Mouse (Mus musculus) midbrain, embryonic 13.5 days (tissue): ENCODE results near the gene Syne4. TPM values are rescaled to one million over a fixed set of nuclear protein-coding genes. Genes with fewer than 3 reads are reported as not detected.

ENCODE experiments used
- ATAC-seq: fragments of 200-750 bp; cut with Nextera tagmentation; 2 replicates; pipeline ENCODE4 v1.8.0; 2017; ENCODE audit warnings: mild to moderate bottlenecking, moderate TSS enrichment, moderate library complexity
- H3K27ac ChIP-seq: fragments of 300-500 bp; sonication (generic); 2 replicates; pipeline ENCODE4 v1.5.1; 2015; ENCODE audit warnings: inconsistent platforms, mild to moderate bottlenecking, moderate library complexity
- H3K27me3 ChIP-seq: fragments of 300-500 bp; sonication (generic); 2 replicates; pipeline ENCODE4 v1.6.1; 2015; ENCODE audit warnings: mild to moderate bottlenecking, inconsistent platforms
- H3K36me3 ChIP-seq: fragments of 300-500 bp; sonication (generic); 2 replicates; pipeline ENCODE4 v1.6.1; 2015; ENCODE audit warnings: mild to moderate bottlenecking, inconsistent platforms
- H3K4me1 ChIP-seq: fragments of 300-500 bp; sonication (generic); replicated peaks from 2 replicates; pipeline ENCODE4 v1.6.1; 2015; ENCODE audit warnings: inconsistent platforms
- H3K4me2 ChIP-seq: fragments of 300-500 bp; sonication (generic); replicated peaks from 2 replicates; pipeline ENCODE4 v1.6.1; 2015; ENCODE audit warnings: moderate library complexity, mild to moderate bottlenecking, inconsistent platforms
- H3K4me3 ChIP-seq: fragments of 300-500 bp; sonication (generic); replicated peaks from 2 replicates; pipeline ENCODE4 v1.5.1; 2015; ENCODE audit warnings: mild to moderate bottlenecking, inconsistent platforms
- H3K9ac ChIP-seq: fragments of 300-500 bp; sonication (generic); replicated peaks from 2 replicates; pipeline ENCODE4 v1.6.1; 2015; ENCODE audit warnings: mild to moderate bottlenecking, inconsistent platforms
- H3K9me3 ChIP-seq: fragments of 300-500 bp; sonication (generic); 2 replicates; pipeline ENCODE4 v1.6.1; 2016; ENCODE audit warnings: mild to moderate bottlenecking, inconsistent platforms
- WGBS: fragments of 180-500 bp; shearing (Covaris S2); methylation state at CpG from one replicate; pipeline ENCODE4 v1.1.7; 2015; 5-methylcytosine and 5-hydroxymethylcytosine counted together
- polyA plus RNA-seq: library from polyadenylated mRNA; unstranded; fragments of >200 nt; fragmentation: Nextera tagmentation; extraction: Ambion mirVana; gene quantifications from 2 replicates; pipeline ENCODE4 v1.2.1, GENCODE M21; 2015

Gene Syne4
- polyA plus RNA-seq, 1 experiment from 2014 or later, result 10.8 TPM

- Histone ChIP-seq H3K36me3 (no peaks in the 10 kb centered on the region), H3K4me2 (no peak overlapping the region), H3K4me3 (no peak overlapping the region), H3K9me3 (no peaks in the 10 kb centered on the region), H3K27ac (no peak overlapping the region), H3K4me1 (peaks cover 21% of the 10 kb centered on the region), H3K9ac (no peak overlapping the region), H3K27me3 (peaks cover 37% of the 10 kb centered on the region)
- WGBS, result 78% methylated on average over 6 of the region's 6 CpGs
- no peak for ATAC-seq
These were observed 21.1 kb downstream of the Syne4 start for GRCm38 (mm10) chr7:30335688-30336087.

GRCm38 (mm10) chr7:30336384-30336783 lies 21.8 kb downstream of the Syne4 start:
- ATAC-seq, result peak; percentile 43; the same call in 1 of the 2 replicates
- no peak overlapping the region for H3K4me2 ChIP-seq
- peaks cover 37% of the 10 kb centered on the region for H3K27me3 ChIP-seq
- H3K4me1 ChIP-seq, result peaks cover 17% of the 10 kb centered on the region
- no peak overlapping the region for H3K27ac ChIP-seq
- H3K9me3 ChIP-seq, result no peaks in the 10 kb centered on the region
- WGBS, result 3% methylated on average over 9 of the region's 9 CpGs
- H3K4me3 ChIP-seq, result no peak overlapping the region
- H3K36me3 ChIP-seq, result no peaks in the 10 kb centered on the region
- no peak overlapping the region for H3K9ac ChIP-seq

DNA sequence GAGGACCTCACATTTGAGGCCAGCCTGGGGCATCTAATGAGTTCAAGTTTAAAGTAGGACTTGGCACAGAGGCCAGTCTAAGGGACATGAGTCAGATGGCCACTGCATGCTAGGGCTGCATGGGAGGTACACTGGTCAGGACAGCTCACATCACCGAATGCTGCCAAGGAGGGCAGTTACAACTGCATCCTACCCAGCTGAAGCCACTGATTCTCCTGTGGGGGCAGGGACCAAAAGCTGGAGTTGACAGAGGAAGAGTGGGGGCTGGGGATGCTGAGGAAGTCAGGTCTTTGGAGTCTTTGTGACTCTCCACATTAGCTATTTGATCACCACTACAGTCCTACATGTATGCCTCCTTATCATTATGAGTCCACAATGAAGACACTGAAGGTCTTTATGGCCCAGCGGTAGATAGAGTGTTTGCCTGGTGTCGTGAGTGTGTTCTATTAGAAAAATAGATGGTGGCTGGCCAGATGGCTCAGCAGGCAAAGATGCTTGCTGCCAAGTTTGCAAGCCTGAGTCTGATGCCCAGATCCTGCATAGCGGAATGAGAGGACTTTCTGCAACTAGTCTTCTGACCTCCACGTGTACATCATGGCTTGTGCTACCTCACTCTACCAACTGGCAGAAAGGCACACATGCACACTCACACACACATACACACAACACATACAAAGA lies 25.0 kb downstream of the Syne4 start:
- Histone ChIP-seq H3K36me3 (no peaks in the 10 kb centered on the region), H3K4me2 (no peak overlapping the region), H3K27ac (no peak overlapping the region), H3K9me3 (no peaks in the 10 kb centered on the region), H3K9ac (no peak overlapping the region), H3K4me1 (no peaks in the 10 kb centered on the region), H3K27me3 (peaks cover 37% of the 10 kb centered on the region), H3K4me3 (no peak overlapping the region)
- WGBS, result 73% methylated on average over 5 of the region's 5 CpGs
- ATAC-seq, result no peak

- WGBS, result 27% methylated on average over 21 of the region's 21 CpGs
- Histone ChIP-seq H3K4me3 (no peak overlapping the region), H3K27me3 (peaks cover 64% of the 10 kb centered on the region), H3K4me1 (peaks cover 6% of the 10 kb centered on the region), H3K9ac (no peak overlapping the region), H3K4me2 (no peak overlapping the region), H3K9me3 (no peaks in the 10 kb centered on the region), H3K36me3 (no peaks in the 10 kb centered on the region), H3K27ac (no peak overlapping the region)
- ATAC-seq, result no peak
These were observed 32.2 kb downstream of the Syne4 start for GRCm38 (mm10) chr7:30346635-30347379.

GRCm38 (mm10) chr7:30347828-30348227 lies 33.2 kb downstream of the Syne4 start:
- H3K9ac ChIP-seq, result 0 out of 2 replicates have a peak overlapping the region, but pooled peaks have one; percentile 25
- no peaks in the 10 kb centered on the region for H3K9me3 ChIP-seq
- no peak overlapping the region for H3K4me3 ChIP-seq
- H3K4me2 ChIP-seq, result peak overlapping the region; percentile 45
- WGBS, result 2% methylated on average over 30 of the region's 30 CpGs
- peak; percentile 66 for ATAC-seq
- no peaks in the 10 kb centered on the region for H3K36me3 ChIP-seq
- no peak overlapping the region for H3K27ac ChIP-seq
- peaks cover 6% of the 10 kb centered on the region for H3K4me1 ChIP-seq
- H3K27me3 ChIP-seq, result peaks cover 57% of the 10 kb centered on the region

DNA sequence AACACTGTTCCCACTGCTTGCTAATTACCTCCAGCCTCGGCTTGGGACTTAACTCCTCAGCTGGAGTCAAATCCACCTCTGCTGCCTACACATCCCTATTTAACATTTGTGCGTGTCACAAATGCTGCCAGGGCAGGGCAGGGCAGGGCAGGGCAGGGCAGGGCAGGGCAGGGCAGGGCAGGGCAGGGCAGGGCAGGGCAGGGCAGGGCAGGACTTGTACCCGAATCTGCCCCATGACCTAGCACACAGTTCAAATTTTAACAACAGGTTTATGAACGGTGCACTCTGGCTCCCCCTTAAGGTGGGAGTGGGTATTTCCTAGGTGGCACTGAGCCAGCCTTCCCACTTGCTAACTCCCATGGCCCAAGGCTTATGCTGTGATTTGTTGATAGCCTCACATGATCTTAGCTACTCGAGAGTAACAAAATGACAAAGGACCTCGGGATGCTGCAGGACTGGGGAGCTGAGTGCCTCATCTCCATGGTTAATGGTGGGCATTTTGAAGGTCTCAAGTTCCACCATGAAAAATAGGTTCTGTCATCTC lies 38.7 kb downstream of the Syne4 start:
- no peak overlapping the region for H3K27ac ChIP-seq
- no peaks in the 10 kb centered on the region for H3K9me3 ChIP-seq
- no peak overlapping the region for H3K4me2 ChIP-seq
- peaks cover 34% of the 10 kb centered on the region for H3K4me1 ChIP-seq
- 19% methylated on average over 6 of the region's 6 CpGs for WGBS
- ATAC-seq, result peak; percentile 62; the same call in 1 of the 2 replicates
- H3K27me3 ChIP-seq, result peaks cover 26% of the 10 kb centered on the region
- H3K9ac ChIP-seq, result no peak overlapping the region
- peaks cover 37% of the 10 kb centered on the region for H3K36me3 ChIP-seq
- H3K4me3 ChIP-seq, result no peak overlapping the region

DNA sequence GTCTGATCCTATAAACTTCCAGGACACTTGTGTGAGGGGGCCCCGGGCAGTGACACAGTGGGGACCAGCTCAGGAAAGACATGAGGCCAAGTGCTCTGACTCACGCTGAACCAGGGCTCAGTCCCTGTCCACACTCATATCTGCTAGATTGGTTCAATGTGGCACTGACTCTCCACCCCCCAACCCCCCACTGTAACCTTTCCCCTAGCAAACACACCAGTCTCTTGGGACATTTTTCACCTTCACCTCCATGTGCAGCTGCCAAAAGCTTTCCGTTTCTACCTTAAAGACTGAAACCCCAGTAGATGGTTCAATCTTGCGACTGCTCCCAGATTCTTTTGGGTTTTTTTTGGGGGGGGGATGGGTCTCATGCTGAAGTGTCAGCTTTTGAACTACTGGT lies 39.5 kb downstream of the Syne4 start:
- Histone ChIP-seq H3K4me3 (no peak overlapping the region), H3K36me3 (peaks cover 38% of the 10 kb centered on the region), H3K4me1 (peaks cover 41% of the 10 kb centered on the region), H3K4me2 (no peak overlapping the region), H3K27me3 (peaks cover 19% of the 10 kb centered on the region; the same call in 1 of the 2 replicates), H3K9ac (no peak overlapping the region), H3K27ac (no peak overlapping the region), H3K9me3 (no peaks in the 10 kb centered on the region)
- 0 out of 2 replicates have a peak, but pooled peaks have one; percentile 28 for ATAC-seq
- 72% methylated on average over 4 of the region's 4 CpGs for WGBS

DNA sequence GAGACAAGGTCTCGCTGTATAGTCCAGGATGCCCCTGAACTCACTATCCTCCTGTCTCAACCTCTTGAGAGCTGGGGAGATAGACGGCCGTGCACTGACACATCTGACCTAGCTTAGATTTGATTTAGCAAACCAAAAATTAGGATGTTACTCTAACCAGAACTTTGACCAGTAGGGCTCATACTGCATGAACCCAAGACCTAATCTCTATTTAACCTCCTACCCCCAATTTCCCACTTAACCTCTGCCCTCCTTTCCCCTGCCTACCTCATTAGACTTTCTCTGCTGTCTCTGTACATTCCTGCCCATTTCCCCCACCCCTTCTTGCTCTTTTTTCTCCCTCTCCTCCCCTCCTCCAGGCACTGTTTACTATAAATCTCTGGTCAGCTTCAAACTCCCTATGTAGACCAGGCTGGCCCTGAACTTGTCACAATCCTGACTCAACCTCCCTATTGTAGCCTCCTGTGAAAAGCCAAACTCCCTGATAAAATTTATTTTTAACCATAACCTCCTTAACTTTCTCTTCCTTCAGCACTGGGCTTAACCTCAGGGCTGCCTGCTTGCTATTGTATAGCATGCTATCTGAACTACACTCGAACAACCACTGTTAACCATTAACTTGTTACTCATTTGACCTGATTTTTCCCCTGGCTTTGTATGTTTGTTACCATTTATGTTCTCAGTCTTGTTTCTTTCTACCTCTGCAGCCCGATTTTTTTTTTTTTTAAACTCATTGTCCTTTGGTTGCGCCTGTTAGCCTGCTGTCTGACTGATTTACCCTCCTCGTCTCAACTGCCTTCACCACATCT lies 44.0 kb downstream of the Syne4 start:
- peak overlapping the region; percentile 41; the same call in 1 of the 2 replicates for H3K9ac ChIP-seq
- 68% methylated on average over 7 of the region's 7 CpGs for WGBS

GRCm38 (mm10) chr7:30359276-30359865 lies 44.8 kb downstream of the Syne4 start:
- H3K4me2 ChIP-seq, result peak overlapping the region; percentile 20
- H3K27me3 ChIP-seq, result peaks cover 4% of the 10 kb centered on the region; the same call in 1 of the 2 replicates
- no peaks in the 10 kb centered on the region for H3K9me3 ChIP-seq
- no peak for ATAC-seq
- H3K27ac ChIP-seq, result no peak overlapping the region
- H3K9ac ChIP-seq, result peak overlapping the region; percentile 32; the same call in 1 of the 2 replicates
- H3K4me1 ChIP-seq, result peaks cover 76% of the 10 kb centered on the region
- H3K4me3 ChIP-seq, result no peak overlapping the region
- WGBS, result 91% methylated on average over 31 of the region's 31 CpGs
- peaks cover 56% of the 10 kb centered on the region for H3K36me3 ChIP-seq

More for the DNA sequence above, 44.0 kb downstream of the Syne4 start:
- no peak overlapping the region for H3K27ac ChIP-seq
- H3K36me3 ChIP-seq, result peaks cover 56% of the 10 kb centered on the region
- H3K4me1 ChIP-seq, result peaks cover 81% of the 10 kb centered on the region
- no peak for ATAC-seq
- H3K9me3 ChIP-seq, result no peaks in the 10 kb centered on the region
- H3K27me3 ChIP-seq, result no peaks in the 10 kb centered on the region
- H3K4me2 ChIP-seq, result peak overlapping the region; percentile 20
- no peak overlapping the region for H3K4me3 ChIP-seq

DNA sequence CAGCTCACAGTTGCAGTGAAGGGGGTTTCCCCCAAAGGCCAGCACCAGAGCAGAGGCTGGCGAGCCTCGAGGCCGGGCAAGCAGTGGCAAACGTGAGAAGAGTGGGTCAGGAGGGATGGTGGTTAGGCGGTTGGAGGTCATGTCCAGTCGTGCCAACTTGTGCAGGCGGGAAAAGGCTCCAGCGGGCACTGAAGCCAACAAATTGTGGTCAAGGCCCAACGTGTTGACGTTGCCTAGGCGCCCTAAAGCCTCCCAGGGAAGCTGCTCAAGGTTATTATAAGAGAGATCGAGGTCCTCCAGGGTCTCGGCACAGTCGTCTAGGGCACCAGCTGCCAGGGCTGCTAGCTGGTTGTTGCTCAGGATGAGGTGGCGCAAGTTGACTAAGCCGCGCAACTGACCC lies 45.4 kb downstream of the Syne4 start:
- Histone ChIP-seq H3K36me3 (peaks cover 49% of the 10 kb centered on the region), H3K27ac (no peak overlapping the region), H3K27me3 (peaks cover 8% of the 10 kb centered on the region), H3K4me1 (peaks cover 72% of the 10 kb centered on the region), H3K4me2 (peak overlapping the region; percentile 88), H3K4me3 (no peak overlapping the region), H3K9me3 (no peaks in the 10 kb centered on the region), H3K9ac (no peak overlapping the region)
- WGBS, result 94% methylated on average over 17 of the region's 17 CpGs
- ATAC-seq, result no peak

DNA sequence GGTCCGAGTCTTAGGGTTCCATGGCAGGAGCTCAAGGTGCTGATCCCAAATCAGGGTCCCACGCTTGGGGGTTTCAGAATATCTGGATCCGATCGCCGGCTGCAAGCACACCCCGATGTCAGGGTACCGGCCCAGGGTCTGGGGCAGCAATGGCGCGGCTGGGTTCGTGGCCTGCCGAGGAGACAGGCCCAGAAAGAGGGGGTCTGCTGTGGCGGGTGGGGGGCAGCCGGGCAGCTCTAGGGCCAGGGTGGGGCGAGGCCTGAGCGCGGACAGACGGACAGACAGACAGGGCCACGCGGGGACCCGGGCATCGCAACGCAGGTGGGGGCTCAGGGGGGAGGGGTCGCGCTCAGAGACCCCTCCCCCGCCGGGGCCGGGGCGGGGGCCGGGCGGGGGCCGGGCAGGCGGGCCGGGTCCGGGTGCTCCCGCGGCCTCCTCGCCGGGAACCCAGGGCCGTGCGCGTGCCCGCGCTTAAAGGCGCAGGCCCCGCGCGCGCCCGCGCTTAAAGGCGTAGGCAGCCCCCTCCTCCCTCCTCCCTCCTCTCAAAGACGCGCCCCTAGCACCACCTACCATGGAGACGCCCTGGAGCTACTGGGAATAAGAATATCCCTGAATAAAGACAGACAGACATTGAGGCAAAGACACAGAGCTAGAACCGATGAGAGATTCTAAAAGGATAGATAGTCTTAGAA lies 48.2 kb downstream of the Syne4 start, which contains the start of gene Lrfn3:
Lrfn3 (minus strand) TSS at position 121 of the 692 bp plus-strand sequence.
- Histone ChIP-seq H3K4me3 (peak within 1 kb of the TSS; percentile 82), H3K4me2 (peak within 1 kb of the TSS; percentile 88), H3K36me3 (peaks cover 24% of the 10 kb centered on the region), H3K9me3 (no peaks in the 10 kb centered on the region), H3K9ac (peak within 1 kb of the TSS; percentile 96), H3K4me1 (peaks cover 56% of the 10 kb centered on the region), H3K27me3 (peaks cover 8% of the 10 kb centered on the region), H3K27ac (peak within 1 kb of the TSS; percentile 64)
- 1% methylated on average over 47 of the region's 55 CpGs for WGBS
- peak; percentile 76 for ATAC-seq
